Comparison of ENCODE assay signal across 7 mouse cellular contexts in genomic region chr13:69761393-69761792, GRCm38 (mm10). TPM values are rescaled to one million over a fixed set of nuclear protein-coding genes. Genes with fewer than 3 reads are reported as not detected.
A peak's percentile ranks its signal among the peaks of the same experiment; 100 is the strongest.
DNase-seq lines count a peak whose midpoint lies in the region.

No protein-coding gene starts in this region.

- peak; percentile 25 for DNase-seq in 3T3-L1 (ENCODE audit: low read depth, low spot score)
- DNase-seq in adipocyte (ENCODE audit: low spot score), result peak; percentile 42
- DNase-seq in frontal cortex, postnatal 36 days (ENCODE audit: low spot score in 2 of 2), result peak; percentile 80 to 89
- DNase-seq in layer of hippocampus, postnatal 10 days (ENCODE audit: low spot score in 2 of 2), result peak; percentile 77 to 78
- peak; percentile 18 for DNase-seq in ovary, postnatal 14 days (ENCODE audit: low spot score)
- no peak for DNase-seq in spleen, postnatal 4 days (ENCODE audit: low spot score in 2 of 2)
- DNase-seq in embryo, embryonic 11 days, result no peak

RNA-seq across cellular contexts. Expression of gene Ube2ql1, which starts 21.7 kb away (rescaled TPM):
- 100 to 1,000 TPM; 201 to 208 TPM for total RNA-seq in layer of hippocampus, postnatal 10 days (2021)

RNA-seq across cellular contexts. Expression of gene Med10, which starts 40.8 kb away (rescaled TPM):
- 10 to 100 TPM; 80.7 to 87.1 TPM for total RNA-seq in layer of hippocampus, postnatal 10 days (2021)

Comparison
In these comparisons a context has a peak if more than half of its experiments do, and no peak if none do; other contexts are left out.
1. DNase-seq: peak in 3T3-L1 (single experiment), adipocyte (single experiment), frontal cortex, postnatal 36 days (2 of 2), layer of hippocampus, postnatal 10 days (2 of 2) and ovary, postnatal 14 days (single experiment); none in spleen, postnatal 4 days (0 of 2) and embryo, embryonic 11 days (single experiment).